Mouse (Mus musculus): Measurements from ENCODE around the gene Tmed8. TPM values are rescaled to one million over a fixed set of nuclear protein-coding genes. Genes with fewer than 3 reads are reported as not detected.

The Tmed8 gene
- 22.1 and 23.5 TPM in 2 replicates for polyA plus RNA-seq (2012; rRNA removed)

DNA sequence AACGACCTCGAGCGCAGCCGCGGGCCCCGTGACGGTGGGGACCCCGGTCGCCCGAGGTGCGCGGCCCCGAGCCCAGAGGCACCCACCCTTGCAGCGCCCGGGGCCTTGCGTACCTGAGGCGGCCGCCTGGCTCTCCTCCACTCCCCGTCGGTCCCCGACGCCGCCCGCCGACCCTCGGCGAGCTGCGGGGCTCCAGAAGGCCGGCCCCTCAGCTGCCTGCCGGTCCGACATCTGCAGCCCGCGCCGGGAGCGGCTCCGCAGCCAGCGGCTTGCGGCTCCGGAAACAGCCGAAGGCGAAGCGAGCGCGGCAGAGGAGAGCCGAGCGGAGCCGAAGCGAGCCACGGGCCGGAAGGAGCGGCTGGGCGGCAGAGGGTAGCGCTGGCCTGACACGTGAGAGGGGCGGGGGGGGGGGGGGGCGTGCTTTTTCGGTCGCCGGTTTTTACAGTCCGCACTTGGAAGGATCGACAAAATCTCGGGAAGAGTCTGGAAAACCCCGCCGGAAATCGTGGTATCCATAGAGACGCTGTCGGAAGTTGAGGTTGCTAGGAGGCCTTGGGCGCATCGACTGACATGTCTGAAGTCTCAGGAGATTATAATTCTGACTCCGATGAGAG is at the start of gene Tmed8:
Gene Tmed8 (minus strand): TSS at position 482 of the 614 bp plus-strand sequence.
- DNase-seq = peak; percentile 80
- TF ChIP-seq CTCF (IDR thresholded peaks at IDR 0.05; ENCODE audit: borderline replicate concordance, insufficient read depth, low read depth, low read length) (no peak), POLR2A (IDR thresholded peaks at IDR 0.05; ENCODE audit: borderline replicate concordance, insufficient read depth, low read length) (peak; percentile 20; the same call in 1 of the 2 replicates)
- H3K27me3 ChIP-seq (ENCODE audit: control insufficient read depth, insufficient read depth, low read length) = no peaks in the 10 kb centered on the region
- H3K27ac ChIP-seq (ENCODE audit: insufficient read depth, low read length) = peak within 1 kb of the TSS; percentile 65
- under 1% methylated on average over 68 of the region's 70 CpGs for WGBS
- 0 out of 2 replicates have a peak, but pooled peaks cover 2% of the 10 kb centered on the region for H3K4me1 ChIP-seq (ENCODE audit: control insufficient read depth, insufficient read depth, low read length)
- H3K4me3 ChIP-seq (replicated peaks; ENCODE audit: insufficient read depth, low read depth, low read length) = peak within 1 kb of the TSS; percentile 89

DNA sequence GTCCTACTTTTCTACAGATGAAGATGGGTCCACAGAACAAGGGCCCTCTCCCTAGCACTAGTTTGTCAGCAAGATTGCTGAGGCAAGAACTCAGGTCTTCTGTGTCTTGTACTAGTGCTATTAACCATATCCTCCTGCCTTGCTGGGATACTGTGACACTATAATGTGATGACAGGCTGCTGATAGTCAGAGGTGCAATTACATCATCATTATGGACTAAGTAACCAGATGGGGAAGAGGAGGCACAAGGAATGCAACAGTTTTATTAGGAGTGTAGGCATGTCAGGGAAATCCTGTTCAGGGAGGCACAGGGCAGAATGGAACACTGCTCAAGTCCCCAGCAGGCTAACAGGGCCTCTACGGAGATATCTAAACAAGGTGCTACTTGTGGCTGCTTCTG is 38.4 kb upstream of the Tmed8 start, which contains the start of gene Noxred1:
Gene Noxred1 (minus strand): TSS at position 101 of the 400 bp plus-strand sequence.
- Histone ChIP-seq H3K27ac (ENCODE audit: insufficient read depth, low read length) (no peak within 1 kb of the TSS), H3K4me3 (replicated peaks; ENCODE audit: insufficient read depth, low read depth, low read length) (no peak within 1 kb of the TSS), H3K4me1 (ENCODE audit: control insufficient read depth, insufficient read depth, low read length) (no peaks in the 10 kb centered on the region), H3K27me3 (ENCODE audit: control insufficient read depth, insufficient read depth, low read length) (no peaks in the 10 kb centered on the region)
- TF ChIP-seq POLR2A (IDR thresholded peaks at IDR 0.05; ENCODE audit: borderline replicate concordance, insufficient read depth, low read length) (no peak), CTCF (IDR thresholded peaks at IDR 0.05; ENCODE audit: borderline replicate concordance, insufficient read depth, low read depth, low read length) (no peak)
- no peak for DNase-seq
- WGBS = 96% methylated on average over 1 of the region's 1 CpGs

DNA sequence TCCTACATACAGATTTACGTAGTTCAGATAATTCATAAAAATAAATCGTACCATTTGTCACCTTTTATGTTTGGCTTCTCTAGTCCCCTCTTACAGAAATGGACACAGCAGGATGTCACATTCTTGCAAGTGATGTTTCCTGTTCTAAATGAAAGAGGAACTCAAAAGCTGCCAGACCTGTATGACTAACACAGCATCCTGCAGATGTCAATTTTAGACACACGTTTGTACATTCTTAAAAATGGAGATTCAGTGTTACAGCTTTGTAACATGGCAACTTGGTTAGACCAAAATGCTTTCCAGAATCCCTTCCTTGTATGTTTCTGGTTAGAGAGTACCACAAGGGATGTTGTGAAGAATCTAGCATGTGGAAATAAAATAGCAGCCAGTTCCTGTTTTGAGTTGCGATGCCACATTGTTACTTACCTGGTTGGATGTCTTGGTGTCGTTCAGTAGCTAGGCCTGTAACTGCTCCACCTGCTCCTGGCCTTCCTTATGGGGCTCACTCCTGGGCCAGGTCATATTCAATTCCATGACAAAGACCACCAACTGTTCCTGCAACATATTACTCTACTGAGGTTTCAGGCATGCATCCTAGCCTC is 36.7 kb upstream of the Tmed8 start:
- 81% methylated on average over 5 of the region's 5 CpGs for WGBS
- H3K27me3 ChIP-seq (ENCODE audit: control insufficient read depth, insufficient read depth, low read length) = no peaks in the 10 kb centered on the region
- H3K27ac ChIP-seq (ENCODE audit: insufficient read depth, low read length) = no peak overlapping the region
- no peak for TF ChIP-seq CTCF (IDR thresholded peaks at IDR 0.05; ENCODE audit: borderline replicate concordance, insufficient read depth, low read depth, low read length)
- no peak for TF ChIP-seq POLR2A (IDR thresholded peaks at IDR 0.05; ENCODE audit: borderline replicate concordance, insufficient read depth, low read length)
- no peak overlapping the region for H3K4me3 ChIP-seq (replicated peaks; ENCODE audit: insufficient read depth, low read depth, low read length)
- DNase-seq = no peak
- H3K4me1 ChIP-seq (ENCODE audit: control insufficient read depth, insufficient read depth, low read length) = no peaks in the 10 kb centered on the region

DNA sequence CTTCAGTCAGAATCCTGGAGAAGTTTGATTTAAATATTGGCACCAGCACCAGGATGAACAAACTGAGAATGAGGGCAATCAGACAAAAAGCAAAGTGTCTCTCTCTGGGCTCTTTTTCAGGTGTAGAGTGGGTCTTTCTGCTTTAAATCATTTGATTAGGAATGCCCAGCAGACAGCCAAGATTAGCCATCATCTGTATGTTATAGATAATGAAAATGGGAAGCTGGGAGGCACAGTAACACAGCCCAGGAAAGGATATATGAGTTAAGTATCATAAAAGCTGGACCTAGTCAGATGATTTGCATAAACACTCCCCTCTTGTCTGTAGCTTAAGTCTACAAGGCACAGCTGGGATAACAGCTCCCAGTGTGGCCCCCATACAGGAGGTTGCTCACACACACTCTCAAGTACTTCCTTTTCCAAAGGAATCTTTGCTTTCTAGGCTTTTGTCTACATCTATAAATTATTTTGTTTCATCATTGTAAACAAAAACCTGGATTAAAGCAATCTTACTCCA is 30.2 kb upstream of the Tmed8 start:
- no peak overlapping the region for H3K4me3 ChIP-seq (replicated peaks; ENCODE audit: insufficient read depth, low read depth, low read length)
- no peak overlapping the region for H3K27ac ChIP-seq (ENCODE audit: insufficient read depth, low read length)
- H3K4me1 ChIP-seq (ENCODE audit: control insufficient read depth, insufficient read depth, low read length) = no peaks in the 10 kb centered on the region
- H3K27me3 ChIP-seq (ENCODE audit: control insufficient read depth, insufficient read depth, low read length) = no peaks in the 10 kb centered on the region
- TF ChIP-seq POLR2A (IDR thresholded peaks at IDR 0.05; ENCODE audit: borderline replicate concordance, insufficient read depth, low read length) (no peak), CTCF (IDR thresholded peaks at IDR 0.05; ENCODE audit: borderline replicate concordance, insufficient read depth, low read depth, low read length) (no peak)
- DNase-seq = no peak

DNA sequence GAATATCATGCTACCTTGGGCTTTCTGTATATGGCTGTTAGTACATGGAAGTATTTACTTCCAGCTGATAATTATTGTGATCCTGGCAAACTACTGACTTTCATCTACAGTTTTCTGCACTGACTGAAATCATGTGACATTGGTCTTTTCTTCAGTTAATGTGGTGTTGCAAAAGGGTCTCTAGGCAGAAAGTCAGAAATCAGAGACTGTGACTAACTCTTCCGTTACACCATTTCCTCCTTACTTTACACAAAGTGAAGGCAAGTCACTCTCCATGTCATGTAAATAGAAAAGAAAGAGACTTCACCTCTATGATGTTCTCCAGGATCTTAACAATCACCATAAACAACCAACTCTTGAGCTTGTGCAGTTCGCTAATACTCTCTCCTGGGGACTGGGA is 29.4 kb upstream of the Tmed8 start:
- Histone ChIP-seq H3K4me1 (ENCODE audit: control insufficient read depth, insufficient read depth, low read length) (no peaks in the 10 kb centered on the region), H3K4me3 (replicated peaks; ENCODE audit: insufficient read depth, low read depth, low read length) (no peak overlapping the region), H3K27me3 (ENCODE audit: control insufficient read depth, insufficient read depth, low read length) (no peaks in the 10 kb centered on the region), H3K27ac (ENCODE audit: insufficient read depth, low read length) (no peak overlapping the region)
- no peak for DNase-seq
- WGBS = 92% methylated on average over 2 of the region's 2 CpGs
- TF ChIP-seq POLR2A (IDR thresholded peaks at IDR 0.05; ENCODE audit: borderline replicate concordance, insufficient read depth, low read length) = no peak
- TF ChIP-seq CTCF (IDR thresholded peaks at IDR 0.05; ENCODE audit: borderline replicate concordance, insufficient read depth, low read depth, low read length) = no peak

DNA sequence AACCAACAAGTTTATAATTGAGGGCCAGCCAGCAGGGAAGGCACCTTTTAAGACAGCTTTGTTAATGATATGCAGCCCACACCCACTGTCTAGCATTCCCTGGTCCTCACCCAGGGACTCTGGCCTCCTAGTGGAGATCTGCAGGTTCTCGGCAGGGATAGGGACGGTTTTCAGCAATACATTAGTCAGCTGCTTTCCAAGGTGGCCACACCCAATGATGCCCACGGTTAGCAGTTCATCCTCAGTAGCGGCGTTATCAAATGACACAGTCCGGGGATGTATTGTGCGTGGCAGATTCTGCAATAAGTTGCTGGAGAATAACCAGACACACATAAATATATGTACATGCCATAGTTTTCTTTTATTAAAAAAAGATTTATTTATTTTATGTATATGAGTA is 26.5 kb upstream of the Tmed8 start:
- no peak for DNase-seq
- Histone ChIP-seq H3K4me3 (replicated peaks; ENCODE audit: insufficient read depth, low read depth, low read length) (no peak overlapping the region), H3K27me3 (ENCODE audit: control insufficient read depth, insufficient read depth, low read length) (no peaks in the 10 kb centered on the region), H3K4me1 (ENCODE audit: control insufficient read depth, insufficient read depth, low read length) (no peaks in the 10 kb centered on the region), H3K27ac (ENCODE audit: insufficient read depth, low read length) (no peak overlapping the region)
- WGBS = 76% methylated on average over 7 of the region's 7 CpGs
- no peak for TF ChIP-seq CTCF (IDR thresholded peaks at IDR 0.05; ENCODE audit: borderline replicate concordance, insufficient read depth, low read depth, low read length)
- TF ChIP-seq POLR2A (IDR thresholded peaks at IDR 0.05; ENCODE audit: borderline replicate concordance, insufficient read depth, low read length) = no peak

DNA sequence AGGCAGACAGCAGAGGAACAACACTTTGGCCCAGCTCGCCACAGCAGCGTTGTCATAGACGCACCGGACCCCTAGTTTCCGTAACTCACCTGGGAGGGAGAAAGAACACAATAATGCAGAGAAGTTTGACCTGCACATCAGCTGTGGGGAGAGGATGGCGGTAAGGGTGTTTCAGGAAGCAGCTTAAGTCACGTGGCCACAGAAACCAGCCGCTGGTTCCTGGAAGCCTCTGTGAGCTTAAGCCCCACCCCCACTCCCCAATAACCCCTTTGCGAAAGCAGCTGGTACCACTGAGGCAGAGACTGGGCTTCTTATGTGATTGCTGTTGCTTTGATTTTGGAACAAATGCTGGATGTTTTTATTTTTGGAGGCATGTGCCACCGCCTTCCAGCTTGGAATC is 24.7 kb upstream of the Tmed8 start:
- Histone ChIP-seq H3K4me1 (ENCODE audit: control insufficient read depth, insufficient read depth, low read length) (no peaks in the 10 kb centered on the region), H3K4me3 (replicated peaks; ENCODE audit: insufficient read depth, low read depth, low read length) (no peak overlapping the region), H3K27me3 (ENCODE audit: control insufficient read depth, insufficient read depth, low read length) (no peaks in the 10 kb centered on the region), H3K27ac (ENCODE audit: insufficient read depth, low read length) (no peak overlapping the region)
- no peak for DNase-seq
- WGBS = 82% methylated on average over 10 of the region's 10 CpGs
- TF ChIP-seq POLR2A (IDR thresholded peaks at IDR 0.05; ENCODE audit: borderline replicate concordance, insufficient read depth, low read length) (no peak), CTCF (IDR thresholded peaks at IDR 0.05; ENCODE audit: borderline replicate concordance, insufficient read depth, low read depth, low read length) (no peak)

DNA sequence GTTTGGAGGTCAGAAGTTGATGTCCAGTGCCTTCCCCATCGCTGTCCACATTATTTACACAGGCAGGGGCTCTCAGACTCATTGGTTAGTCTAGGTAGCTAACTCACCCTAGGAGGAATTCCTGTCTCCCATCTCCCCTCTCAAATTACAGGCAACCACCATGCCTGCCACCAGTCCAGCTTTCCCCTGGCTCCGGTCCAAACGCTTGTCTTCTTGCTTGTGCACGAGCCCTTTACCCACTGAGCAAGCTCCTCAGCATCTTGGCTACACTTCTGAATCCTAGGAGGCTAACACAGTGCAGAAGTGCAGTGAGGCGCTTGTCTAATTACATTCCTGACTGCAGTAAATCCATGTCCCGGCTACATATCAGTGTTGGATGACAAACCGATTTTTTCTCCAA is 19.1 kb upstream of the Tmed8 start:
- no peak for TF ChIP-seq POLR2A (IDR thresholded peaks at IDR 0.05; ENCODE audit: borderline replicate concordance, insufficient read depth, low read length)
- TF ChIP-seq CTCF (IDR thresholded peaks at IDR 0.05; ENCODE audit: borderline replicate concordance, insufficient read depth, low read depth, low read length) = no peak
- no peaks in the 10 kb centered on the region for H3K4me1 ChIP-seq (ENCODE audit: control insufficient read depth, insufficient read depth, low read length)
- 22% methylated on average over 7 of the region's 7 CpGs for WGBS

More for the DNA sequence above, 19.1 kb upstream of the Tmed8 start:
- H3K27ac ChIP-seq (ENCODE audit: insufficient read depth, low read length) = no peak overlapping the region
- no peak for DNase-seq
- no peaks in the 10 kb centered on the region for H3K27me3 ChIP-seq (ENCODE audit: control insufficient read depth, insufficient read depth, low read length)
- H3K4me3 ChIP-seq (replicated peaks; ENCODE audit: insufficient read depth, low read depth, low read length) = no peak overlapping the region

All from cerebellum, adult 2 months (tissue).